Mouse (Mus musculus) lung, embryonic 16.5 days (tissue): ENCODE data around the gene Hgf. TPM values are rescaled to one million over a fixed set of nuclear protein-coding genes. Genes with fewer than 3 reads are reported as not detected.

Experiments
- polyA plus RNA-seq: library from polyadenylated mRNA; unstranded; fragments of >200 nt; fragmentation: Nextera tagmentation; extraction: Ambion mirVana; gene quantifications from 2 replicates; pipeline ENCODE4 v1.2.1, GENCODE M21; 2015

Hgf gene
- polyA plus RNA-seq, 1 experiment from 2014 or later: 1.9 TPM

Other genes with a start within 250 kb of the Hgf start
- 0.06 TPM in 1 of 2 replicates, not detected in the other for gene Gm28710, start 238.3 kb downstream of the Hgf start, polyA plus RNA-seq